ENCODE assay signal across 10 mouse cellular contexts in genomic region chr2:155943463-155943862, GRCm38 (mm10). TPM values are rescaled to one million over a fixed set of nuclear protein-coding genes. Genes with fewer than 3 reads are reported as not detected.
DNase-seq lines count a peak whose midpoint lies in the region; ATAC-seq and TF ChIP-seq lines count a peak whose summit lies in the region.
"Had no signal": no experiment of that assay in that cellular context is flagged by ENCODE, and none has a peak within 500 bp of the region (broad histone marks: within the 10 kb centered on the region; RNA-seq: fewer than 3 reads in every experiment).

No protein-coding gene starts in this region.

- no peak for DNase-seq in lung, postnatal 14 days
- DNase-seq in forebrain, embryonic 11.5 days (ENCODE audit: low spot score), result peak; percentile 86
- DNase-seq in limb, embryonic 10.5 days (ENCODE audit: low spot score), result peak; percentile 74
- DNase-seq in retina, embryonic 14.5 days (ENCODE audit: low spot score), result peak; percentile 75
- no peak for DNase-seq in frontal cortex, postnatal 10 days (ENCODE audit: low spot score in 2 of 2)
- no peak for DNase-seq in frontal cortex, postnatal 25 days (ENCODE audit: low spot score in 2 of 2)
- no peak for DNase-seq in lung, postnatal 0 days (ENCODE audit: low spot score)
- DNase-seq: cerebellum, postnatal 36 days had no signal

- H3K4me2 ChIP-seq in lung, embryonic 16.5 days (ENCODE audit: low read depth, low read length), result no peak overlapping the region; the same call in 1 of the 2 replicates
- H3K4me2 ChIP-seq in forebrain, embryonic 11.5 days (ENCODE audit: low read depth, low read length, severe bottlenecking), result peak overlapping the region; percentile 33
- H3K4me2 ChIP-seq in lung, postnatal 0 days (replicated peaks; ENCODE audit: low read depth, low read length), result no peak overlapping the region

- no peaks in the 10 kb centered on the region; the same call in 1 of the 2 replicates for H3K27me3 ChIP-seq in lung, embryonic 16.5 days (ENCODE audit: control insufficient read depth, insufficient read depth, low read depth, low read length)
- H3K27me3 ChIP-seq in forebrain, embryonic 11.5 days (ENCODE audit: control insufficient read depth, insufficient read depth, low read length), result no peaks in the 10 kb centered on the region
- H3K27me3 ChIP-seq in limb, embryonic 10.5 days (ENCODE audit: low read depth, poor library complexity, severe bottlenecking), result 0 out of 2 replicates have a peak, but pooled peaks cover 13% of the 10 kb centered on the region
- no peaks in the 10 kb centered on the region for H3K27me3 ChIP-seq in lung, postnatal 0 days (replicated peaks; ENCODE audit: insufficient read depth, low read length)
- H3K27me3 ChIP-seq: Patski had no signal

- no peak for TF ChIP-seq EP300 in lung, postnatal 0 days (IDR thresholded peaks at IDR 0.05)

- H3K4me3 ChIP-seq in lung, embryonic 16.5 days (ENCODE audit: low read length), result no peak overlapping the region
- 0 out of 2 replicates have a peak overlapping the region, but pooled peaks have one; percentile 15 for H3K4me3 ChIP-seq in forebrain, embryonic 11.5 days (ENCODE audit: low read depth, low read length)
- peak overlapping the region; percentile 40 for H3K4me3 ChIP-seq in limb, embryonic 10.5 days
- H3K4me3 ChIP-seq in lung, postnatal 0 days (ENCODE audit: low read depth, low read length), result no peak overlapping the region

- peak overlapping the region; percentile 16; the same call in 1 of the 2 replicates for H3K9ac ChIP-seq in lung, embryonic 16.5 days (ENCODE audit: low read length)
- H3K9ac ChIP-seq in forebrain, embryonic 11.5 days (ENCODE audit: low read length), result peak overlapping the region; percentile 39; the same call in 1 of the 2 replicates
- no peak overlapping the region for H3K9ac ChIP-seq in lung, postnatal 0 days (replicated peaks; ENCODE audit: low read depth)

- no peak for ATAC-seq in lung, embryonic 16.5 days (ENCODE audit: low read depth)
- ATAC-seq in forebrain, embryonic 11.5 days (replicated peaks; ENCODE audit: low FRiP score), result peak; percentile 69
- ATAC-seq in lung, postnatal 0 days, result no peak
- ATAC-seq: Patski had no signal

- TF ChIP-seq CTCF in lung, postnatal 0 days (IDR thresholded peaks at IDR 0.05), result no peak

- H3K27ac ChIP-seq in lung, embryonic 16.5 days (ENCODE audit: low read length), result no peak overlapping the region
- H3K27ac ChIP-seq in forebrain, embryonic 11.5 days (ENCODE audit: low read depth, low read length), result 0 out of 2 replicates have a peak overlapping the region, but pooled peaks have one; percentile 12
- peak overlapping the region; percentile 83 for H3K27ac ChIP-seq in limb, embryonic 10.5 days
- no peak overlapping the region for H3K27ac ChIP-seq in lung, postnatal 0 days (ENCODE audit: low read length)

- no peaks in the 10 kb centered on the region for H3K36me3 ChIP-seq in lung, embryonic 16.5 days (ENCODE audit: control insufficient read depth, insufficient read depth, low read length)
- no peaks in the 10 kb centered on the region for H3K36me3 ChIP-seq in forebrain, embryonic 11.5 days (ENCODE audit: control insufficient read depth, insufficient read depth, low read length)
- peaks cover 4% of the 10 kb centered on the region; the same call in 1 of the 2 replicates for H3K36me3 ChIP-seq in limb, embryonic 10.5 days
- H3K36me3 ChIP-seq in lung, postnatal 0 days (ENCODE audit: insufficient read depth, low read length), result no peaks in the 10 kb centered on the region

- no peaks in the 10 kb centered on the region for H3K9me3 ChIP-seq in lung, embryonic 16.5 days (ENCODE audit: control insufficient read depth, low read length)
- H3K9me3 ChIP-seq in forebrain, embryonic 11.5 days (ENCODE audit: control insufficient read depth, low read length), result no peaks in the 10 kb centered on the region
- no peaks in the 10 kb centered on the region for H3K9me3 ChIP-seq in limb, embryonic 10.5 days (replicated peaks)
- H3K9me3 ChIP-seq in lung, postnatal 0 days (ENCODE audit: low read length), result no peaks in the 10 kb centered on the region

- WGBS in lung, embryonic 16.5 days, result 11% methylated on average over 8 of the region's 8 CpGs
- WGBS in forebrain, embryonic 11.5 days, result 2% methylated on average over 8 of the region's 8 CpGs
- WGBS in limb, embryonic 10.5 days, result under 1% methylated on average over 8 of the region's 8 CpGs
- 18% methylated on average over 8 of the region's 8 CpGs for WGBS in lung, postnatal 0 days

- peaks cover 17% of the 10 kb centered on the region for H3K4me1 ChIP-seq in lung, embryonic 16.5 days (replicated peaks; ENCODE audit: control insufficient read depth, insufficient read depth, low read length)
- peaks cover 9% of the 10 kb centered on the region for H3K4me1 ChIP-seq in forebrain, embryonic 11.5 days (replicated peaks; ENCODE audit: control insufficient read depth, insufficient read depth, low read length)
- peaks cover 62% of the 10 kb centered on the region for H3K4me1 ChIP-seq in limb, embryonic 10.5 days
- H3K4me1 ChIP-seq in lung, postnatal 0 days (ENCODE audit: insufficient read depth, low read depth, low read length), result peaks cover 3% of the 10 kb centered on the region; the same call in 1 of the 2 replicates

RNA-seq across cellular contexts. Expression of gene Gdf5, which starts 1.7 kb away (rescaled TPM):
- polyA plus RNA-seq in lung, embryonic 16.5 days (2015; fragmentation: Nextera tagmentation; extraction: Ambion mirVana), result 0.23 and 0.33 TPM in 2 replicates
- polyA plus RNA-seq in forebrain, embryonic 11.5 days (2014; fragmentation: Nextera tagmentation; extraction: Ambion mirVana), result 1.8 and 2.0 TPM in 2 replicates
- polyA plus RNA-seq in limb, embryonic 10.5 days (2016; fragmentation: Nextera tagmentation; extraction: Ambion mirVana), result 1.4 and 8.1 TPM in 2 replicates
- polyA plus RNA-seq in lung, postnatal 0 days (2015; fragmentation: Nextera tagmentation; extraction: Ambion mirVana), result 1.7 and 2.7 TPM in 2 replicates

RNA-seq across cellular contexts. Expression of gene Gm15557, which starts 2.9 kb away (rescaled TPM):
- not detected in 2 replicates for polyA plus RNA-seq in lung, embryonic 16.5 days (2015; fragmentation: Nextera tagmentation; extraction: Ambion mirVana)
- polyA plus RNA-seq in forebrain, embryonic 11.5 days (2014; fragmentation: Nextera tagmentation; extraction: Ambion mirVana), result not detected in 2 replicates
- polyA plus RNA-seq in limb, embryonic 10.5 days (2016; fragmentation: Nextera tagmentation; extraction: Ambion mirVana), result 0.13 and 0.18 TPM in 2 replicates
- 0.11 TPM in 1 of 2 replicates, not detected in the other for polyA plus RNA-seq in lung, postnatal 0 days (2015; fragmentation: Nextera tagmentation; extraction: Ambion mirVana)
- polyA plus RNA-seq: Patski had no signal

RNA-seq across cellular contexts. Expression of gene Cep250, which starts 12.8 kb away (rescaled TPM):
- polyA plus RNA-seq in lung, embryonic 16.5 days (2015; fragmentation: Nextera tagmentation; extraction: Ambion mirVana), result 16.3 and 17.6 TPM in 2 replicates
- polyA plus RNA-seq in forebrain, embryonic 11.5 days (2014; fragmentation: Nextera tagmentation; extraction: Ambion mirVana), result 27.4 and 28.8 TPM in 2 replicates
- 28.7 and 34.3 TPM in 2 replicates for polyA plus RNA-seq in limb, embryonic 10.5 days (2016; fragmentation: Nextera tagmentation; extraction: Ambion mirVana)
- polyA plus RNA-seq in lung, postnatal 0 days (2015; fragmentation: Nextera tagmentation; extraction: Ambion mirVana), result 6.6 and 7.4 TPM in 2 replicates

RNA-seq across cellular contexts. Expression of gene Uqcc1, which starts 13.4 kb away (rescaled TPM):
- polyA plus RNA-seq in lung, embryonic 16.5 days (2015; fragmentation: Nextera tagmentation; extraction: Ambion mirVana), result 59.6 and 64.9 TPM in 2 replicates
- 70.0 and 78.0 TPM in 2 replicates for polyA plus RNA-seq in forebrain, embryonic 11.5 days (2014; fragmentation: Nextera tagmentation; extraction: Ambion mirVana)
- polyA plus RNA-seq in limb, embryonic 10.5 days (2016; fragmentation: Nextera tagmentation; extraction: Ambion mirVana), result 78.6 and 83.1 TPM in 2 replicates
- polyA plus RNA-seq in lung, postnatal 0 days (2015; fragmentation: Nextera tagmentation; extraction: Ambion mirVana), result 24.4 and 35.1 TPM in 2 replicates

Comparison
In these comparisons a context has a peak if more than half of its experiments do, and no peak if none do; other contexts are left out.
1. H3K27ac ChIP-seq: peak in forebrain, embryonic 11.5 days (single experiment) and limb, embryonic 10.5 days (single experiment); none in lung, embryonic 16.5 days (single experiment) and lung, postnatal 0 days (single experiment).
2. H3K4me3 ChIP-seq: peak in forebrain, embryonic 11.5 days (single experiment) and limb, embryonic 10.5 days (single experiment); none in lung, embryonic 16.5 days (single experiment) and lung, postnatal 0 days (single experiment).
3. DNase-seq: peak in forebrain, embryonic 11.5 days (single experiment), limb, embryonic 10.5 days (single experiment) and retina, embryonic 14.5 days (single experiment); none in lung, postnatal 14 days (single experiment), frontal cortex, postnatal 10 days (0 of 2), frontal cortex, postnatal 25 days (0 of 2) and lung, postnatal 0 days (single experiment).